Mouse (Mus musculus) 3T3-L1 (cell line): ENCODE data around the gene Gpd1.
"Not testable (repeated sequence)": the region's sequence is repeated elsewhere in the genome, so short reads cannot be mapped to it uniquely, and the experiment has no call there.

ENCODE experiments used
- DNase-seq: peaks from one replicate; pipeline ENCODE4 v3.0.0-alpha.2; 2015; ENCODE audit warnings: low read depth, low spot score

The Gpd1 gene

GRCm38 (mm10) chr15:99701640-99701998 lies 15.7 kb upstream of the Gpd1 start:
- DNase-seq, result not testable (repeated sequence)

- DNase-seq, result peak; percentile 95
Measured at GRCm38 (mm10) chr15:99701999-99702900, 15.1 kb upstream of the Gpd1 start, which contains the start of gene Smarcd1. Gene Smarcd1, plus strand, starts transcription at chr15:99702129.

- no peak for DNase-seq
Measured at GRCm38 (mm10) chr15:99703104-99703503, 14.2 kb upstream of the Gpd1 start.

GRCm38 (mm10) chr15:99703676-99704040 lies 13.7 kb upstream of the Gpd1 start:
- no peak for DNase-seq

GRCm38 (mm10) chr15:99704041-99704681 lies 13.2 kb upstream of the Gpd1 start:
- DNase-seq, result no peak

GRCm38 (mm10) chr15:99704881-99705280 lies 12.4 kb upstream of the Gpd1 start:
- no peak for DNase-seq

- DNase-seq, result peak; percentile 90
Measured at GRCm38 (mm10) chr15:99705440-99706048, 11.8 kb upstream of the Gpd1 start, which contains the start of gene Gm17349. Gene Gm17349, minus strand, starts transcription at chr15:99705490.

GRCm38 (mm10) chr15:99708176-99708575 lies 9.1 kb upstream of the Gpd1 start:
- DNase-seq, result no peak

- DNase-seq, result no peak
Measured at GRCm38 (mm10) chr15:99710221-99711190, 6.8 kb upstream of the Gpd1 start.

- DNase-seq, result no peak
Measured at GRCm38 (mm10) chr15:99711491-99711890, 5.8 kb upstream of the Gpd1 start.

- no peak for DNase-seq
Measured at GRCm38 (mm10) chr15:99712666-99713559, 4.4 kb upstream of the Gpd1 start.

GRCm38 (mm10) chr15:99713569-99713968 lies 3.7 kb upstream of the Gpd1 start:
- DNase-seq, result no peak

- DNase-seq, result no peak
Measured at GRCm38 (mm10) chr15:99714206-99714605, 3.1 kb upstream of the Gpd1 start.

GRCm38 (mm10) chr15:99714858-99715257 lies 2.5 kb upstream of the Gpd1 start:
- DNase-seq, result peak; percentile 90

- no peak for DNase-seq
Measured at GRCm38 (mm10) chr15:99715361-99715865, 1.9 kb upstream of the Gpd1 start.

- no peak for DNase-seq
Measured at GRCm38 (mm10) chr15:99715982-99716746, 1.2 kb upstream of the Gpd1 start.

- DNase-seq, result no peak
Measured at GRCm38 (mm10) chr15:99716814-99717213, 501 bp upstream of the Gpd1 start.

- DNase-seq, result no peak
Measured at GRCm38 (mm10) chr15:99718461-99719021, 1.2 kb downstream of the Gpd1 start.

GRCm38 (mm10) chr15:99719865-99720264 lies 2.5 kb downstream of the Gpd1 start:
- no peak for DNase-seq
